Mouse (Mus musculus) heart, postnatal 0 days (tissue): ENCODE results near the gene Cd5.

Source experiments
- CTCF ChIP-seq: IDR thresholded peaks from 2 replicates; pipeline ENCODE4 v1.5.1; 2016; ENCODE audit warnings: antibody characterized with exemption, control low read depth, low read depth
- EP300 ChIP-seq: IDR thresholded peaks from 2 replicates; pipeline ENCODE4 v1.6.1; 2016; ENCODE audit warnings: antibody characterized with exemption, low read depth

- TF ChIP-seq CTCF (no peak), EP300 (no peak)
Measured at GRCm38 (mm10) chr19:10768694-10769428, 30.1 kb upstream of the Cd5 start.
